Mouse (Mus musculus): ENCODE measurements around the gene Cdc42bpg. TPM values are rescaled to one million over a fixed set of nuclear protein-coding genes. Genes with fewer than 3 reads are reported as not detected.
"Not testable (repeated sequence)": the region's sequence is repeated elsewhere in the genome, so short reads cannot be mapped to it uniquely, and the experiment has no call there.

Gene Cdc42bpg
- polyA plus RNA-seq, 1 experiment: 2.5 TPM

DNA sequence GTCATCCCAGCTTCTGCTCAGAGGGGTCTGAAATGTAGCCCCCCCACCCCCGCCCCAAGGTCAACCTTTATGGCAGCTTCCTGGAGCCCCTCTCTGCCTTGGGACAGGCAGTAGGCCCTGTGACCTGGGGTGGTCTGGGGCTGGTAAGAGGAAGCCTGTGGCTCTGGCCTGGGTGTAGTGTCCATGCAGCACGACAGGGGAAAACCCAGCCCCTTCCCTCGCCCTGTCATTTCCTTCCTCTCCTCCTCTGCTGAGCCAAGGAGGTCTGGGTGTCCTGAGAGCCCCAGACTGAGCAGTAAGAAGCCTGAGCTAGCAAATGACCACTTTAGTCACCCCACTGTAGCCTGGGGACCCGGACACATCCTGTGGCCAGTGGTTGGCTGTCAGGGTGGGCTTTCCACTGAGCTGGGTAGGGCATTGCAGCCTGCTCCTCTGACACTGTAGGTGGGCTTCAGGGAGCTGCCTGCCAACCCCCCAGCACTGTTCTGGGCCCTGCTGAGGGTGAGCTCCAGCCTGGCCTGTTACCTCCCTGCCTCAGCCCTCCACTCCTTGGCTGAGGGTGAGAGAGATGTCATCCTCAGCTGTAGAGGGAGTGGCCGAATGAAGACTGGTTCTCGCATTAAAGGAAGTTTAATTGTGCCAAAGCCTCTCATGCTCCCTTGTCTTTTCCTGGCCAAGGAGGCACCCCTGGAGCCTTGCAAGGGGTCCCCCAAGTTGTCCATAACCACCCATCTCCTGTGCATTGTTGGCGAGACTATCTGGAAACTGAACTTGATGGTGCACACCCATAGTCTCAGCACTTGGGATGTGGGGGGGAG is 6.6 kb upstream of the Cdc42bpg start:
- Histone ChIP-seq H3K27ac (replicated peaks; ENCODE audit: low read depth, low read length) (peak overlapping the region; percentile 97), H3K4me1 (ENCODE audit: control insufficient read depth, insufficient read depth, insufficient read length, low read length) (peaks cover 87% of the 10 kb centered on the region), H3K4me3 (ENCODE audit: insufficient read depth, low read depth, low read length) (no peak overlapping the region)

DNA sequence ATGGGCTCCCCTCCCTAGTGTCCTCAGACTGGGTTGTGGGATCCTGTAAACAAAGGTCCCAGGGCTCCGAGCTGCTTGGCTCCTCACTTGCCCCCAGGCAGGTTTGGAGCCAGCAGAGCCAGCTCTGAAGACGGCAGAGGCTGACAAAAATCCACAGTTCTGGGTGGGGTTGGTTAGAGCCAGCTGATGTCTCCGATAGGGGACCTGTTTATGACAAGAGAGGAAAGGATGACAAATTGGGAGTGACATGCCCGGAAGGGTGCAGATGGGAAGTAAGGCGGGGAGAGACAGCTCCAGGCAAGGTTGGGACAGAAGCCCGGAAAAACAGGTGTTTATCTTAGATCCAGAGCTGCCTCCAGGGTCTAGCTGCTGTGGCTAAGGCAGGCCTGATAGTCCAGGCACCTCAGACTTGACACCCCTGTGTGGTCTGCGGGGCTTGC is 5.8 kb upstream of the Cdc42bpg start:
- Histone ChIP-seq H3K27ac (replicated peaks; ENCODE audit: low read depth, low read length) (peak overlapping the region; percentile 97), H3K4me1 (ENCODE audit: control insufficient read depth, insufficient read depth, insufficient read length, low read length) (peaks cover 79% of the 10 kb centered on the region), H3K4me3 (ENCODE audit: insufficient read depth, low read depth, low read length) (no peak overlapping the region)

DNA sequence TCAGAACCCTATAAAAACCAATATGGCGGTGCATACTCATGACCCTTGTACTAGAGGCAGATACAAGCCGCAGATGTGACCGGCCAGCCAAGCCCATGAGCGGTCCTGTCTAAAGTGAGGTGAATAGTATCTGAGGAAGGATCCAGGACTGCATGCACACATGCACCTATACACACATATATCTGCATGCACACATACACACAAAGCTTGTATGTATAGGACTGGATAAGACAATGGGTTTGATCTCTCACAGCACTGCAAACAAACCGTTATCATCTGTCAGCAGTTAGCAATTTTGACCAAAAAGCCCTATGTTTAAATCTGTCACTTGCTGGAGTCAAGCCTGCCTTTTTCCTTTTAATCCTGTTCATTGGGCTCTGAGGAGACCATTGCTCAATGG is 4.1 kb upstream of the Cdc42bpg start:
- Histone ChIP-seq H3K4me3 (ENCODE audit: insufficient read depth, low read depth, low read length) (no peak overlapping the region), H3K4me1 (ENCODE audit: control insufficient read depth, insufficient read depth, insufficient read length, low read length) (peaks cover 63% of the 10 kb centered on the region), H3K27ac (replicated peaks; ENCODE audit: low read depth, low read length) (peak overlapping the region; percentile 97)

DNA sequence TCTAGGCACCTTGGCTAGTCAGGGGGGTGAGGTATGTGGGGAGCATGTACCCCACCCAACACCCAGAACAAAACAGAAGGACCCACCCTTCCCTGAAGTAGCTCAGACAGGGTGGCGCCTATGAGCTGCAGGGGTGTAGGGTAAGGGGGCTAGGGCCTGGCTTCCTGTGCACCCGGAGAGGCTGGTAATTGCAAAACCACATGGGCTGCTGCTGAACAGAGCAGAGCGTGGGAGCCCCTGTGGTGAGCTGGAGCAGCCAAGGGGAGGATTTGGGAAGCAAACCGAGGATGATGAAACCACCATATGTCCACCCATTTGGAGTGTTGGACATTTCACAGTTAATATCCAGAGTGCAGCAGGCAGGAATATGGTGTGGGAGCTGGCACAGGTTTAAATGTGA is 3.7 kb upstream of the Cdc42bpg start:
- H3K4me1 ChIP-seq (ENCODE audit: control insufficient read depth, insufficient read depth, insufficient read length, low read length): peaks cover 60% of the 10 kb centered on the region
- peak overlapping the region; percentile 97 for H3K27ac ChIP-seq (replicated peaks; ENCODE audit: low read depth, low read length)
- no peak overlapping the region for H3K4me3 ChIP-seq (ENCODE audit: insufficient read depth, low read depth, low read length)

DNA sequence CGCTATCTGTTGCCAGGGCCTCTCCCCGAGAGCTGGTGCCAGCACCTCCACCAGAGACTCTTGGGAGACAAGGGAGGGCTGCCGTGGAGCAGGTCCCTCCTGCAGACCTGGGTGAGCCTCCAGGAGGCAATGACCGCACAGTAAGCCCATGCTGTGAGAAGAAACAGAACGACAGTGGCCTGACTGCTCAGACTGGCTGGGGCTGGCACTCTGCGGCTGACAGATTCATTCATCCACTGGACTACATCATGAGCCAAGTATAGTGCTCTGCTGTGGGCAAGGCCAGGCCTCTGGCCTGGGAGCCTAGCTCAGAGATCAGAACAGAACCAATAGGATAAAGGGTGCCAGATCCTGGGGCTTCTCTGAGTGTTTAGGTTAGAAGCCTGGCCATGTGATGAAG is 2.4 kb upstream of the Cdc42bpg start:
- H3K4me3 ChIP-seq (ENCODE audit: insufficient read depth, low read depth, low read length): no peak overlapping the region

DNA sequence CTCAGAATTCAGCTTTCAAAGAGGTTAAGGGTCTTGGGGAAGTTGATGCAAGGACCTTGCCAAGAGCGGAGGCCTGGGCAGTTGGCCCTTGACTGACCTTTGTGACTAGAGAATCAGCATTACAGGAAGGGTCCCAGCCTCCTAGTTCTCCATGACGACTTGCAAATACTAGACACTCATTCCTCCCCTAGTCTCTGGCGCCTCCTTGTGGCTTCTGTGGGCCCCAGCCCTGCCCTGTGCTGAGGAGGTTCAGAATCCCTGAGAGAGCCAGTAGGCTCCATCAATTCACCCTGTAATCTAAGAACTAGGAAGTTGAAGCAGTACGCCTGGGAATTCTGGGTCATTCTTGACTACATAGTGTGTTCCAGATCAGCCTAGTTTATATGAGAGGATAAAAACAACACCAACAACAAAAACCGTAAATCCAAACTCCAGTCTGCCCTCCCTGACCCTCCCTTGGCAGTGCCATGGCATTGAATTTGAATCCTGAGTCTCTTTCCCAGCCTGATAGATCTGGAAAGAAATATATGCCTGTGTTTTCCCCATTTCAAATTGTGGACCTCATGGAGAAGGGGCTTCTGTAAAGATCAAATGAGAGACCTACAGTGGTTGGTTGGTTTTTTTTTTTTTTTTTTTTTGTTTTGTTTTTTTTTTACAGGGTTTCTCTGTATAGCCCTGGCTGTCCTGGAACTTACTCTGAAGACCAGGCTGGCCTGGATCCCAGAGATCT is 1.3 kb upstream of the Cdc42bpg start:
- H3K4me1 ChIP-seq (ENCODE audit: control insufficient read depth, insufficient read depth, insufficient read length, low read length): peaks cover 40% of the 10 kb centered on the region
- no peak overlapping the region for H3K4me3 ChIP-seq (ENCODE audit: insufficient read depth, low read depth, low read length)
- peak overlapping the region; percentile 83 for H3K27ac ChIP-seq (replicated peaks; ENCODE audit: low read depth, low read length)

More for the DNA sequence above, 2.4 kb upstream of the Cdc42bpg start:
- H3K4me1 ChIP-seq (ENCODE audit: control insufficient read depth, insufficient read depth, insufficient read length, low read length): peaks cover 51% of the 10 kb centered on the region
- H3K27ac ChIP-seq (replicated peaks; ENCODE audit: low read depth, low read length): peak overlapping the region; percentile 83

DNA sequence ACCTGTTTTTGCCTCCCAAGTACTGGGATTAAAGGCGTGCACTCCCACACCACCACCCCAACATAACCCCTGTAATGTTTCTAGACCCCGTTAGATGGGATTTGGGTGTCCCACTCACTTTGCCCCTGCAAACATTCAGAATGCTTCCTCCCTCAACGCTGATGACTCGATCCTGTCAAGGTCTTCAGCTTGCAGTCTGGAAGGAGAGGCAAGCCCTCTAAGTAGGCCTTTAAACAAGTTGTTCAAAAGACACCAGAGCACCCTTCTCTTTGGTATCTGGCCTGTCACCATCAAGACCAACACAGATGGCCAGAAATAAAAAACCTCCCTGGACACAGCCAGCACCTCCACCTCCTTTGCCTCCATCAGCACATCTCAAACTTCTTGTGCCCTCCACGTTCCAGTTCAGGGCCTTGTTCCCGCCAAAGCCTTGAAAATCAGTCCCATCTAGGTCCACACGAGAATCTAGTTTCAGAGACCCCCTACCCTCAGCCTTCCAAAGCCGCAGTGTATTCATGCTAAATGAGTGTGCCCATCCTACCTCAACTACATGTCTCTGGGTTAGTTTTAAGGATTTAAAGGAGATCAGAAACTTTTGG is 640 bp upstream of the Cdc42bpg start:
- Histone ChIP-seq H3K27ac (replicated peaks; ENCODE audit: low read depth, low read length) (0 out of 2 replicates have a peak overlapping the region, but pooled peaks have one; percentile 3), H3K4me3 (ENCODE audit: insufficient read depth, low read depth, low read length) (peak overlapping the region; percentile 73), H3K4me1 (ENCODE audit: control insufficient read depth, insufficient read depth, insufficient read length, low read length) (peaks cover 34% of the 10 kb centered on the region)

DNA sequence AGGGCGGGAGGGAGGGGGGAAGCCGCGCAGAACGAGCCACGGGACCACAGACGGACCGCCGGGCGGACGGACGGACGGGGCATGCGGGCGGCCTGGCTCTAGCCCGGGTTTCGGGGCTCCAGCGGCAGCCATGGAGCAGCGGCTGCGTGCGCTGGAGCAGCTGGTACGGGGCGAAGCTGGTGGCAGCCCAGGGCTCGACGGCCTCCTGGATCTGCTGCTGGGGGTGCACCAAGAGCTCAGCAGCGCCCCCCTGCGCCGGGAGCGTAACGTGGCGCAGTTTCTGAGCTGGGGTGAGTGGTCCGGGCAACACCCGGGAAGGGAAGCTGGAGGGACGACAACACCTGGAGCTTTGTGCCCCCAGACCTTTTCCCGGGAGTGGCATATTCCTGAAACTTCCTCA is 330 bp downstream of the Cdc42bpg start:
- Histone ChIP-seq H3K27ac (replicated peaks; ENCODE audit: low read depth, low read length) (no peak overlapping the region), H3K4me3 (ENCODE audit: insufficient read depth, low read depth, low read length) (peak overlapping the region; percentile 73), H3K4me1 (ENCODE audit: control insufficient read depth, insufficient read depth, insufficient read length, low read length) (peaks cover 26% of the 10 kb centered on the region)

DNA sequence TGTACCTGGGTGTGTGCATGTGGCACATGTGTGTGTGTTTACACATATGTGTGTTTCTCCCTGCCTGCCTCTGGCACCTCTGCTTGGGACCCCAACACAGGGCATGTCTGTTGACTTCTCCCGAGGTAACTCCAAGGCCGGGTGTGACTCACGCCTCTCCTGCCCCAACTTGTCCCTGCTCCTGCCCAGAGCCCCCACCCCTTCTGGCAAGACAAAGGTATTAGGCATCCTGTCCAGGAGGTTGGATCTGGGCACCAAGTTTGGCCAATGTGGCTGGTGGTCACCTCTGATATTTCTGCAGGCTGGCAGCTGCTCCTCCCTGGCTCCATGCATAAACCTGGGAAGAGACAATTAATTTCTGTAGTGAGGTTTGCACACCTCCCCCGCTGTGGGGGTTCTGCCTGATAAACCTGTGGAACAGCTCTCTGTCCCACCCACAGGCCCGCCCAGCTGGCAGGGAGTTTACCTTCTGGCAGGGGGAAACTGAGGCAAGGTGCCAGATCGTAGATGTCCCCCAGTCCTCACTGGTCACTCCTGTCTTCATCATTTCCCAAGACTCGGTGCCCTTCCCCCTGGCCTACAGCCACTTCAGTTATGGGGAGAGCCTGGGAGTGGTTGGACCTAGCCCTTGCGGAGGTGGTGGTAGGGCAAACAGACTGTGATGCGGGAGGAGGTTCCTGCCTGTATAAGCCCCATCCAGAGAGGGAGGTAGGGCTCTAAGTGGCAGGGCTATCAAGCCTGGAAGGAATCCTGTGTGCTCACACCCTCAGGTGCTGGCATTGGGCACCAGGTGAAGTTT is 1.7 kb downstream of the Cdc42bpg start:
- H3K27ac ChIP-seq (replicated peaks; ENCODE audit: low read depth, low read length): no peak overlapping the region
- peaks cover 14% of the 10 kb centered on the region for H3K4me1 ChIP-seq (ENCODE audit: control insufficient read depth, insufficient read depth, insufficient read length, low read length)
- H3K4me3 ChIP-seq (ENCODE audit: insufficient read depth, low read depth, low read length): no peak overlapping the region

DNA sequence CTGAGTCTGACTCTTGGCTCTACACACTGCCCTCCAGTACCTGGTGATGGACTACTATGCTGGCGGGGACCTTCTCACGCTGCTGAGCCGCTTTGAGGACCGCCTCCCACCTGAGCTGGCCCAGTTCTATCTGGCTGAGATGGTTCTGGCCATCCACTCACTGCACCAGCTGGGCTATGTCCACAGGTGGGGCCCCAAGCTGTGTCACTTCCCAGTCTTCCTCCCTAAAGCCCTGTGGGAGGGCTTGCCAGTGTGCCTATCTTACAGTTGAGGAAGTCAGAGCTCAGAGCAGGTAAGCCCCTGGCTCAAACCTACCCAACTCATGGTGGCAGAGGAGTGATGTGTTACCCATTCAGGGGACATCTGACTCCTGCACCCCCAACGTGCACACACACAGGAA is 3.9 kb downstream of the Cdc42bpg start:
- no peaks in the 10 kb centered on the region for H3K4me1 ChIP-seq (ENCODE audit: control insufficient read depth, insufficient read depth, insufficient read length, low read length)
- no peak overlapping the region for H3K27ac ChIP-seq (replicated peaks; ENCODE audit: low read depth, low read length)
- no peak overlapping the region for H3K4me3 ChIP-seq (ENCODE audit: insufficient read depth, low read depth, low read length)

DNA sequence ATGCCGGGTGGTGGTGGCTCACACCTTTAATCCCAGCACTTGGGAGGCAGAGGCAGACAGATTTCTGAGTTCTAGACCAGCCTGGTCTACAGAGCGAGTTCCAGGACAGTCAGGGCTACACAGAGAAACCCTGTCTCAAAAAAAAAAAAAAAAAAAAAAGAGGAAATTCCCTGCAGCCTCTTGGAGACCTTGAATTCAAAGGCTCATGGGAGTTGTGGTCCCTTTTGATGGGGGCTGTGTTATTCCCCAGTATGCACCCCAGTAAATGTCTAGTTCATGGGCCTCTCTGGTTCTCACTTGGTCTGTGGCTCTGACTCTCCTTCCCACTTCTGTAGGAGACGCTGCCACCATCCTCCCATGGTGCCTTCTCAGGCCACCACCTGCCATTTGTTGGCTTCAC is 5.5 kb downstream of the Cdc42bpg start:
- not testable (repeated sequence) for H3K4me3 ChIP-seq (ENCODE audit: insufficient read depth, low read depth, low read length); H3K4me1 ChIP-seq (ENCODE audit: control insufficient read depth, insufficient read depth, insufficient read length, low read length); H3K27ac ChIP-seq (replicated peaks; ENCODE audit: low read depth, low read length)

DNA sequence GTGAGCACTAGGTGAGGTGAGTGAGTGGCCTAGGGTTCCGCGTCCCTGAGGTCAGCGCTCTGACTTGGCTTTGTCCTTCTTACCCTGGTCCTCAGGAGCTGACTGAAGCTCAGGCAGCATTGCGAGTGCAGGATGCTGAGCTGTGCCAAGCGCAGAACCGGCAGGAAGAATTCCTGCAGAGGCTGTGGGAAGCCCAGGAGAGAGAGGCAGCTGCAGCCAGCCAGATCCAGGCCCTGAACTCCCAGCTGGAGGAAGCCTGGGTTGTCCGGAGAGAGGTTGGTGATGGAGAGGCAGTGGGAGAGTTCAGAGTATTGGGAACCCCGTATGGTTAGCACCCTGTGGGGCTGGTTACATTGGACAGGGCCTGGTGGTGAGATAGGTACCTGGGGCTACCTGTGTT is 7.5 kb downstream of the Cdc42bpg start:
- no peaks in the 10 kb centered on the region for H3K4me1 ChIP-seq (ENCODE audit: control insufficient read depth, insufficient read depth, insufficient read length, low read length)
- H3K27ac ChIP-seq (replicated peaks; ENCODE audit: low read depth, low read length): no peak overlapping the region

DNA sequence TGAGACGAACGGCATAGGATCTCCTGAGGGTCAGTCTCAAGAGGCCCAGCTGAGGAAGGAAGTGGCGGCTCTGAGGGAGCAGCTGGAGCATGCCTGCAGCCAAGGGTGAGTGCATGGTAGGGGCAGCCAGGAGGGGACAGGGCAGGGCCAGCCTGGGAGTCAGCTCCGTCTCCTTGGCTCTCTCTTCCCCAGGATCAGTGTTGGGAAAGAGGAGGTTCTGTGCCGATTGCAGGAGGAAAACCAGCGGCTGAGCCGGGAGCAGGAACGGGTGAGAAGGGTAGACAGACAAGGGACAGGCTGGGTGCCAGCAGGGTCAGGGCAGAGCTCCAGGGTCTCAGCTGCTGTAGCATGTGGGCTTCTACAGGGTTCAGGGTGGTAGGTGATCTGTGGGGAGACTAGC is 8.3 kb downstream of the Cdc42bpg start:
- no peak overlapping the region for H3K4me3 ChIP-seq (ENCODE audit: insufficient read depth, low read depth, low read length)
- H3K27ac ChIP-seq (replicated peaks; ENCODE audit: low read depth, low read length): no peak overlapping the region
- no peaks in the 10 kb centered on the region for H3K4me1 ChIP-seq (ENCODE audit: control insufficient read depth, insufficient read depth, insufficient read length, low read length)

More for the DNA sequence above, 7.5 kb downstream of the Cdc42bpg start:
- H3K4me3 ChIP-seq (ENCODE audit: insufficient read depth, low read depth, low read length): no peak overlapping the region

DNA sequence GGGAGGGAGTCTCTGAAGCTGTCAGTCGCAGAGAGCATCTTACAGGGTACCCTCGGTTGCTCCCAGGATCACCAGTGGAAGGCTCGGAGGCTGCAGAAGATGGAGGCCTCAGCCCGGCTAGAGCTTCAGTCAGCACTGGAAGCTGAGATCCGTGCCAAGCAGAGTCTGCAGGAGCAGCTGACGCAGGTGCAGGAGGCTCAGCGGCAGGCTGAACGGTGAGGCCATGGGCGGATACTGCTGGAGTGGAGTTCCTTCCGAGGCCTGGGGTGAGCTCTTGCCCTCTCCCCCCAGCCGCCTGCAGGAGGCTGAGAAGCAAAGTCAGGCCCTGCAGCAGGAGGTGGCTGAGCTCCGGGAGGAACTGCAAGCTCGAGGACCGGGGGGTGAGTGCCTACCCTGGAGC is 9.3 kb downstream of the Cdc42bpg start:
- H3K4me3 ChIP-seq (ENCODE audit: insufficient read depth, low read depth, low read length): no peak overlapping the region
- no peaks in the 10 kb centered on the region for H3K4me1 ChIP-seq (ENCODE audit: control insufficient read depth, insufficient read depth, insufficient read length, low read length)
- H3K27ac ChIP-seq (replicated peaks; ENCODE audit: low read depth, low read length): no peak overlapping the region

DNA sequence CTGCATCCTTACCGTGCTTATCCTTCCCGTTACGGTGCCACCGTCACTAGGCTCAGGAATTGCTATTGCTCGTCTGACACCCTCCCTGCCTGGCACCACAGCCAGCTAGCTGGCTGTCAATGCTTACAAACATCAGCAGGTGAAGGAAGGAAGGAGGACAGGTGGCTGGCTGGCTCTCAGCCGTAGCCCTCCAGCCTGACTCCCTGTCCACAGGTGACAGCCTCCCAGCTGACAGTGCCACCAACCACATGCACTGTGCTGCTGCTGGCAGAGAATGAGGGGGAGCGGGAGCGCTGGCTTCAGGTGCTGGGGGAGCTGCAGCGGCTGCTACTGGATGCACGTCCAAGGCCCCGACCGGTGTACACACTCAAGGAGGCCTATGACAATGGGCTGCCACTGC is 11.9 kb downstream of the Cdc42bpg start:
- H3K4me3 ChIP-seq (ENCODE audit: insufficient read depth, low read depth, low read length): no peak overlapping the region
- no peak overlapping the region for H3K27ac ChIP-seq (replicated peaks; ENCODE audit: low read depth, low read length)
- H3K4me1 ChIP-seq (ENCODE audit: control insufficient read depth, insufficient read depth, insufficient read length, low read length): no peaks in the 10 kb centered on the region

Measured in brown adipose tissue, adult 24 weeks (tissue).